Mouse (Mus musculus) liver, adult 2 months (tissue): ENCODE measurements around the gene Wbp2nl.

Source experiments
- CTCF ChIP-seq: fragments of 200-500 bp; IDR thresholded peaks from 2 replicates; pipeline ENCODE4 v1.5.1; 2011; ENCODE audit warnings: low read depth, low read length, control low read depth
- POLR2A ChIP-seq: fragments of 200-500 bp; IDR thresholded peaks from 2 replicates; pipeline ENCODE4 v1.6.1; 2011; ENCODE audit warnings: low read length, control low read depth; ENCODE audit not compliant: insufficient read depth; ENCODE audit errors: extremely low read depth

DNA sequence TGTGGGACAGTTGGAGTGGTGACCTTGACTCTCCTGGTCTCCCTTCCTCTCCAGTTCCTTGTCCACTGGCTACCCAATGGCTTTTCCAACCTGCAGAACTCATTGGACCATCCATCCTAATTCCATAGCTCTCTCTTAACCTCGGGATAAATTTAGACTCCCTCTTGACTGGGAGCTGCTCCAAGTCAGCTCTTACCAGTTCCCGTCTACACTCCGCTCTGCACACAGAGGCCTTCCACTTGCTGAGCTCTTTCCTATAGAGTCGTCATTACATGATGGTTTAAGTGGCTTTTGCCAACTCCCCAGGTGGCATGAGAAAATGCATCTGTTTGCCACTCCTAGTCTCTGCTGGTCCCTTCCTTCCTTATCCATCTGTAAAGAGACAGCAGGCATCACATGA lies 18.1 kb upstream of the Wbp2nl start:
- TF ChIP-seq POLR2A (no peak), CTCF (no peak)
